Mouse (Mus musculus) lung, embryonic 14.5 days (tissue): Measurements from ENCODE around the gene Fam155a. TPM values are rescaled to one million over a fixed set of nuclear protein-coding genes. Genes with fewer than 3 reads are reported as not detected.

ENCODE experiments used
- ATAC-seq: fragments of 200-750 bp; cut with Nextera tagmentation; 2 replicates; pipeline ENCODE4 v1.8.0; 2017; ENCODE audit warnings: mild to moderate bottlenecking, moderate TSS enrichment, moderate library complexity; ENCODE audit not compliant: insufficient read depth
- DNase-seq: peaks from one replicate; pipeline ENCODE4 v3.0.0-alpha.2; 2015
- H3K27ac ChIP-seq: fragments of 300-500 bp; sonication (generic); 2 replicates; pipeline ENCODE4 v1.5.1; 2014; ENCODE audit warnings: low read depth, mild to moderate bottlenecking, moderate library complexity
- H3K27me3 ChIP-seq: fragments of 300-500 bp; sonication (generic); 2 replicates; pipeline ENCODE4 v1.6.1; 2014; ENCODE audit warnings: low read length, control low read depth; ENCODE audit not compliant: insufficient read depth
- H3K36me3 ChIP-seq: fragments of 300-500 bp; sonication (generic); 2 replicates; pipeline ENCODE4 v1.6.1; 2014; ENCODE audit warnings: control low read depth; ENCODE audit not compliant: insufficient read depth
- H3K4me1 ChIP-seq: fragments of 300-500 bp; sonication (generic); 2 replicates; pipeline ENCODE4 v1.6.1; 2014; ENCODE audit warnings: antibody characterized with exemption, control low read depth; ENCODE audit not compliant: insufficient read depth
- H3K4me2 ChIP-seq: fragments of 300-500 bp; sonication (generic); 2 replicates; pipeline ENCODE4 v1.6.1; 2014; ENCODE audit warnings: mild to moderate bottlenecking
- H3K4me3 ChIP-seq: fragments of 300-500 bp; sonication (generic); 2 replicates; pipeline ENCODE4 v1.5.1; 2014; ENCODE audit warnings: low read depth, low read length
- H3K9ac ChIP-seq: fragments of 300-500 bp; sonication (generic); 2 replicates; pipeline ENCODE4 v1.6.1; 2014
- H3K9me3 ChIP-seq: fragments of 300-500 bp; sonication (generic); 2 replicates; pipeline ENCODE4 v1.6.1; 2016; ENCODE audit warnings: low read depth, low read length, control low read depth
- CTCF ChIP-seq: IDR thresholded peaks from 2 replicates; pipeline ENCODE4 v1.5.1; 2016; ENCODE audit warnings: antibody characterized with exemption, low read depth
- WGBS: fragments of 180-500 bp; shearing (Covaris S2); extraction: QIAGEN DNeasy Blood & Tissue Kit; methylation state at CpG from one replicate; pipeline ENCODE4 v1.1.7; 2014; 5-methylcytosine and 5-hydroxymethylcytosine counted together
- polyA plus RNA-seq: library from polyadenylated mRNA; unstranded; fragments of >200 nt; fragmentation: Nextera tagmentation; extraction: Ambion mirVana; gene quantifications from 2 replicates; pipeline ENCODE4 v1.2.1, GENCODE M21; 2014

Gene Fam155a
- polyA plus RNA-seq, 1 experiment from 2014 or later, result 0.26 TPM

- ATAC-seq (no peak), DNase-seq (no peak)
- H3K36me3 ChIP-seq, result no peaks in the 10 kb centered on the region
- no peaks in the 10 kb centered on the region for H3K27me3 ChIP-seq
- no peaks in the 10 kb centered on the region for H3K4me1 ChIP-seq
- H3K4me3 ChIP-seq, result no peak overlapping the region
- no peak overlapping the region for H3K4me2 ChIP-seq
- no peak overlapping the region for H3K27ac ChIP-seq
- H3K9me3 ChIP-seq, result no peaks in the 10 kb centered on the region
- WGBS, result 50% methylated on average over 8 of the region's 8 CpGs
- TF ChIP-seq CTCF, result no peak
- H3K9ac ChIP-seq, result no peak overlapping the region
These were observed 277.3 kb downstream of the Fam155a start for GRCm38 (mm10) chr8:9493557-9494224.

GRCm38 (mm10) chr8:9482565-9482964, 288.4 kb downstream of the Fam155a start:
- TF ChIP-seq CTCF, result no peak
- ATAC-seq (no peak), DNase-seq (no peak)
- Histone ChIP-seq H3K4me1 (no peaks in the 10 kb centered on the region), H3K27me3 (no peaks in the 10 kb centered on the region), H3K36me3 (no peaks in the 10 kb centered on the region), H3K4me3 (no peak overlapping the region), H3K9me3 (no peaks in the 10 kb centered on the region), H3K4me2 (no peak overlapping the region), H3K9ac (no peak overlapping the region), H3K27ac (no peak overlapping the region)
- WGBS, result 69% methylated on average over 5 of the region's 5 CpGs

DNA sequence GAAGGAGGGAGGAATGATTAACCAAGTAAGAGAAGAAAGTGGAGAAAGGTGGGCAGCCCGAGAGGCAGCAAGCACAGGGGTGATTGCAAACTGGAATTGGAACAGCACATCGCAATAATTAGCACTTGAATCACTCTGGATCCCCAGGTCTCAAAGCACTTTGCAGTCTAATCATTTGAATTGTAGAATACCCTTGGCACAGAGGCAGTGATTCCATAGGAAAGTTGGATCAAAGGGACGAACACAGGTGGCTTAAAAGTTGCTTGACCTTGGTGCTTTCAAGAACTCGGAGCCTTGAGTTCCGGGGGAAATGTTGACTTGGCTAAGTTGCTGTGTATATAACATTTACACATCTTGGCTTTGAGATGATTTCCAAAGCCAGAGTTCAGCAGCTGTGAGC, 299.7 kb downstream of the Fam155a start:
- no peaks in the 10 kb centered on the region for H3K36me3 ChIP-seq
- no peak overlapping the region for H3K9ac ChIP-seq
- WGBS, result 59% methylated on average over 5 of the region's 5 CpGs
- H3K27ac ChIP-seq, result no peak overlapping the region
- H3K4me1 ChIP-seq, result no peaks in the 10 kb centered on the region
- no peak overlapping the region for H3K4me3 ChIP-seq
- H3K27me3 ChIP-seq, result no peaks in the 10 kb centered on the region
- H3K9me3 ChIP-seq, result no peaks in the 10 kb centered on the region
- no peak overlapping the region for H3K4me2 ChIP-seq
- ATAC-seq (no peak), DNase-seq (no peak)
- no peak for TF ChIP-seq CTCF

DNA sequence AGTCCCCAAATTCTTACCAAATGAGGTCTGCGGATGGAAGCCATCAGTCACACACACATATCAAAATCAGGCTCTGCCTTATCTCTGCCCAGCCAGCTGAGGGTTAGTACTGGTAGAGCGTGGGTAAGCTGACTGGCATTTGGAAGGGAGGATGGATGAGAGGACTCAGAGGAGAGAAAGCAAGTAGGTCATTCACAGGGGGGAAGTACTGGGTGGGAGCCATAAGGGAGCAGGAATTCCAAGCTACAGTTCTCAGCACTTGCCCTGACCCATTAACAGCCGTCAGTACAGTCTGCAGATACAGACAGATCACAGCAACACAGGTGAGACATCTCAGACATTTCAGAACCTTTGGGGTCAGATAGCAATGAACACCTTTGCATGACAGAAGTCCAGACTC, 300.8 kb downstream of the Fam155a start:
- H3K9ac ChIP-seq, result no peak overlapping the region
- no peaks in the 10 kb centered on the region for H3K27me3 ChIP-seq
- no peaks in the 10 kb centered on the region for H3K9me3 ChIP-seq
- TF ChIP-seq CTCF, result no peak
- 55% methylated on average over 3 of the region's 3 CpGs for WGBS
- ATAC-seq (no peak), DNase-seq (no peak)
- H3K4me3 ChIP-seq, result no peak overlapping the region
- H3K4me1 ChIP-seq, result no peaks in the 10 kb centered on the region
- no peak overlapping the region for H3K27ac ChIP-seq
- H3K4me2 ChIP-seq, result no peak overlapping the region
- H3K36me3 ChIP-seq, result no peaks in the 10 kb centered on the region

- Histone ChIP-seq H3K27me3 (no peaks in the 10 kb centered on the region), H3K4me2 (no peak overlapping the region), H3K36me3 (no peaks in the 10 kb centered on the region), H3K9me3 (no peaks in the 10 kb centered on the region), H3K4me3 (no peak overlapping the region), H3K27ac (no peak overlapping the region), H3K9ac (no peak overlapping the region), H3K4me1 (no peaks in the 10 kb centered on the region)
- TF ChIP-seq CTCF, result no peak
- DNase-seq (no peak), ATAC-seq (no peak)
- WGBS, result 64% methylated on average over 4 of the region's 4 CpGs
These were observed 309.9 kb downstream of the Fam155a start for GRCm38 (mm10) chr8:9461111-9461510.

DNA sequence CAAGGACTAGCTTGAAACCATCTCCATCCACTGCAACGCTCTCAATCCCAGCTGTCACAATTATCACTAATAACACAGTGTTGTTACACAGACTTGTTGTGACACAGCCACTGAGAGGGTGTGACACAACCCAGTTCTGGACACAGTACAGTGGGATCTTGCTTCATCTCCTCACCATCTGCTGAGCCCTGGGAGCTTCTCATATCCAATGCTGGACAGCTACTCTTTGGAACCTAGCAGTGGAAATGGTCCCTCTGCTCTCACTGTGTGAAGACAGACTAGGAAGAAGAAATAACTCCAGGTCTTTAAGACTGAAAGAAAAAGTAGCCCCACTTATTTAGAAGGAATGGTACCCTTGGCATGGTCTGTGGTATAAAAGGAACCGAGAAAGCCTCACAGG, 310.3 kb downstream of the Fam155a start:
- H3K27me3 ChIP-seq, result no peaks in the 10 kb centered on the region
- no peak overlapping the region for H3K27ac ChIP-seq
- 80% methylated on average over 2 of the region's 2 CpGs for WGBS
- DNase-seq, result peak; percentile 17
- H3K9ac ChIP-seq, result no peak overlapping the region
- no peak for TF ChIP-seq CTCF
- no peak for ATAC-seq
- H3K4me3 ChIP-seq, result no peak overlapping the region
- H3K4me2 ChIP-seq, result no peak overlapping the region
- no peaks in the 10 kb centered on the region for H3K4me1 ChIP-seq
- H3K9me3 ChIP-seq, result no peaks in the 10 kb centered on the region
- no peaks in the 10 kb centered on the region for H3K36me3 ChIP-seq

GRCm38 (mm10) chr8:9458614-9459013, 312.3 kb downstream of the Fam155a start:
- TF ChIP-seq CTCF, result no peak
- WGBS, result 31% methylated on average over 11 of the region's 11 CpGs
- H3K27ac ChIP-seq, result no peak overlapping the region
- H3K9me3 ChIP-seq, result no peaks in the 10 kb centered on the region
- H3K36me3 ChIP-seq, result no peaks in the 10 kb centered on the region
- H3K4me1 ChIP-seq, result no peaks in the 10 kb centered on the region
- ATAC-seq (no peak), DNase-seq (no peak)
- H3K4me2 ChIP-seq, result no peak overlapping the region
- H3K27me3 ChIP-seq, result no peaks in the 10 kb centered on the region
- no peak overlapping the region for H3K4me3 ChIP-seq
- no peak overlapping the region for H3K9ac ChIP-seq
